Mouse (Mus musculus) mesoderm, embryonic 11.5 days (tissue): ENCODE data around the gene Wfikkn1.
"Not testable (repeated sequence)": the region's sequence is repeated elsewhere in the genome, so short reads cannot be mapped to it uniquely, and the experiment has no call there.

ENCODE experiments used
- DNase-seq: peaks from one replicate; pipeline ENCODE4 v3.0.0-alpha.2; 2012; ENCODE audit warnings: low read depth, low spot score

Gene Wfikkn1

GRCm38 (mm10) chr17:25885636-25886035 is 5.0 kb upstream of the Wfikkn1 start:
- DNase-seq, result no peak

- DNase-seq, result no peak
Observed at GRCm38 (mm10) chr17:25883824-25884223, 3.2 kb upstream of the Wfikkn1 start.

GRCm38 (mm10) chr17:25883268-25883667 is 2.6 kb upstream of the Wfikkn1 start:
- DNase-seq, result no peak

GRCm38 (mm10) chr17:25882306-25882705 is 1.6 kb upstream of the Wfikkn1 start:
- DNase-seq, result no peak

- no peak for DNase-seq
Observed at GRCm38 (mm10) chr17:25881691-25882090, 1.0 kb upstream of the Wfikkn1 start.

GRCm38 (mm10) chr17:25880913-25881641 is 419 bp upstream of the Wfikkn1 start:
- peak; percentile 82 for DNase-seq

- DNase-seq, result no peak
Observed at GRCm38 (mm10) chr17:25879750-25880149, 908 bp downstream of the Wfikkn1 start.

GRCm38 (mm10) chr17:25879261-25879660 is 1.4 kb downstream of the Wfikkn1 start:
- DNase-seq, result no peak

GRCm38 (mm10) chr17:25878611-25879180 is 2.0 kb downstream of the Wfikkn1 start:
- DNase-seq, result no peak

GRCm38 (mm10) chr17:25877741-25878610 is 2.7 kb downstream of the Wfikkn1 start:
- no peak for DNase-seq

GRCm38 (mm10) chr17:25877025-25877424 is 3.6 kb downstream of the Wfikkn1 start:
- no peak for DNase-seq

GRCm38 (mm10) chr17:25876347-25876915 is 4.2 kb downstream of the Wfikkn1 start:
- DNase-seq, result no peak

- DNase-seq, result peak; percentile 86
Observed at GRCm38 (mm10) chr17:25875171-25876136, 5.2 kb downstream of the Wfikkn1 start.

- peak; percentile 92 for DNase-seq
Observed at GRCm38 (mm10) chr17:25874721-25875170, 5.9 kb downstream of the Wfikkn1 start, which contains the start of gene Mettl26. Gene Mettl26 (plus strand): TSS chr17:25875074.

GRCm38 (mm10) chr17:25874148-25874720 is 6.4 kb downstream of the Wfikkn1 start:
- no peak for DNase-seq

GRCm38 (mm10) chr17:25873405-25874147 is 7.1 kb downstream of the Wfikkn1 start:
- no peak for DNase-seq

GRCm38 (mm10) chr17:25872676-25873075 is 8.0 kb downstream of the Wfikkn1 start:
- no peak for DNase-seq

GRCm38 (mm10) chr17:25871566-25871965 is 9.1 kb downstream of the Wfikkn1 start:
- DNase-seq, result not testable (repeated sequence)

- no peak for DNase-seq
Observed at GRCm38 (mm10) chr17:25869954-25870353, 10.7 kb downstream of the Wfikkn1 start.

- DNase-seq, result no peak
Observed at GRCm38 (mm10) chr17:25869498-25869897, 11.2 kb downstream of the Wfikkn1 start.
